Mouse (Mus musculus): ENCODE measurements at regions not wholly inside any gene's neighbourhood (a gene's known extent, or its start where the extent isn't known, plus 50 kb on each side); places are given as distances from the start of the nearest gene placed in this dataset.

DNA sequence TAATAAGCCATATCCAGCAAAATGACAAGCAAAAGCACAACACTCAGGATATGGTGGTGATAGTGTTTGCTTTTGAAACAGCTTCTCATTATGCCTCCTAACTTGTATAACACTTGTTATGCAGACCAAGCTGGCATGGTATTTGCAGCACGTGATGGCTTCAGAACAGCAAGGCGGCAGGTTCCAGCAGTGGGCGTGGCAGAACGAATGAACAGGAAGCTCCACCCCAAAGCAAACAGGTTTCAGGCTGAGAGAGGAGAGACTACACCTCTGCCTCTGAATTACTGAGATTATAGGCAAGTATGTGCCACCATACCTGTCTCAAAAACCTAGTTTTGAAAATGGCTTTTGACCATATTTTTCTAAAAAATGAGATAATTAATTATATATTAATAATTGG is 145.2 kb downstream of the Tmsb4x start:
- TF ChIP-seq CTCF (IDR thresholded peaks at IDR 0.05; ENCODE audit: low read depth) (no peak), EP300 (IDR thresholded peaks at IDR 0.05; ENCODE audit: low read depth) (no peak)

Data from heart, postnatal 0 days (tissue).